Mouse (Mus musculus) midbrain, embryonic 14.5 days (tissue): Measurements from ENCODE around the gene Smyd5. TPM values are rescaled to one million over a fixed set of nuclear protein-coding genes. Genes with fewer than 3 reads are reported as not detected.

Source experiments
- polyA plus RNA-seq: library from polyadenylated mRNA; unstranded; fragments of >200 nt; fragmentation: Nextera tagmentation; extraction: Ambion mirVana; gene quantifications from 2 replicates; pipeline ENCODE4 v1.2.1, GENCODE M21; 2014

Gene Smyd5
- polyA plus RNA-seq, 1 experiment from 2014 or later = 54.0 TPM

Other genes starting within 250 kb of the Smyd5 start
- gene Emx1, start 244.6 kb upstream of the Smyd5 start, polyA plus RNA-seq = 1.1 and 1.6 TPM in 2 replicates
- gene Sfxn5, start 98.6 kb upstream of the Smyd5 start, polyA plus RNA-seq = 15.6 and 24.0 TPM in 2 replicates
- gene Rab11fip5, start 57.4 kb upstream of the Smyd5 start, polyA plus RNA-seq = 15.0 and 15.7 TPM in 2 replicates
- gene Noto, start 8.1 kb upstream of the Smyd5 start, polyA plus RNA-seq = not detected in 2 replicates
- gene Cct7, start 19.5 kb downstream of the Smyd5 start, polyA plus RNA-seq = 589 and 591 TPM in 2 replicates
- 15.0 and 18.5 TPM in 2 replicates for gene Pradc1, start 20.0 kb downstream of the Smyd5 start, polyA plus RNA-seq
- 10.1 and 11.4 TPM in 2 replicates for gene Fbxo41, start 71.0 kb downstream of the Smyd5 start, polyA plus RNA-seq
- gene Egr4, start 81.6 kb downstream of the Smyd5 start, polyA plus RNA-seq = not detected in 2 replicates
- gene Alms1, start 155.5 kb downstream of the Smyd5 start, polyA plus RNA-seq = 6.1 and 6.7 TPM in 2 replicates